Mouse (Mus musculus) embryo, embryonic 10 days (tissue): ENCODE data around the gene Tmem143.

Experiments used
- DNase-seq: peaks from one replicate; pipeline ENCODE4 v3.0.0-alpha.2; 2015; ENCODE audit warnings: low spot score

The Tmem143 gene

GRCm38 (mm10) chr7:45887246-45887645, 9.5 kb upstream of the Tmem143 start:
- DNase-seq = no peak

- DNase-seq = no peak
Measured at GRCm38 (mm10) chr7:45892651-45893050, 4.1 kb upstream of the Tmem143 start.

DNA sequence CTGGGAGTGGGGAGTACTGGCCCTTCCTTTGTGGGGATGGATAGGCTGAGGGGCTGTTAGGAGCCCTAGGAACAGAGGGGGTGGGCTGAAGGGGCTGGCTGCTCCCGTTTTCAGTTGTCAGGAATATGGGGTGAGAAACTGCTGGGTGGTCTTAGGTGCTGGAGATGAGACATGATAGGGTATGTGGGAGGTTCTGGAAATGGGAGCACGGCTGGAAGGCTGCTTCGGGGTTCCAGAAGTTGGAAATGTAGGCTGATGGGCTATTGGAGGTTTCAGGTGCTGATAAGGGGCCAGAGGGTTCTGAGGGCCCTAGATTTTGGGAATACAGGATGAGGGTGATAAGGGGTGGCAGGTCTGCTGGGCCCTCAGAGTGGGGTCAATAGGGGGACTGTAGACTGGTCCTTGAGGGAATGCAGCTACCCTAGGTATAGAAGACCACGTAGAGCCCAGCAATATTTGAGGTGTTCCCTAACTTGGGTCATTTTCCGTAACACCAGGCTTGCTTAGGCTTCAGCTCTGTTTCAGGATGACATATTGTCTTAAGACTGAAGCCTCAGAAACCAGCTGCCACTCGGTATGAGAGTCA, 717 bp upstream of the Tmem143 start:
- DNase-seq = no peak

GRCm38 (mm10) chr7:45897258-45897757, 567 bp downstream of the Tmem143 start:
- DNase-seq = peak; percentile 75

DNA sequence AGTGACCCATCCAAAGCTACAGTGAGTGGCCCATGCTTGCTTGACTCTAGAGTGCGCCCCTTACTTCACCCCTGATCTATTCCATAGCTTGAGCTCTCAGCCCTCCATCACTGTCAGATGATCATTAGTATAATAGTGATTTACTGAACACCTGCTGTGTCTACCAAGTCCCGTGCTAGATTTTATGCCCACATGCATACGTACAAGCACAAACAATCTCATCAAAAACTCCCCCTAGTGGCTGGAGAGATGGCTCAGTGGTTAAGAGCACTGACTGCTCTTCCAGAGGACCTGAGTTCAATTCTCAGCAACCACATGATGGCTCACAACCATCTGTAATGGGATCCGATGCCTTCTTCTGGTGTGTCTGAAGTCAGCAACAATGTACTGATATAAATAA, 1.4 kb downstream of the Tmem143 start:
- peak; percentile 45 for DNase-seq

- DNase-seq = peak; percentile 67
Measured at GRCm38 (mm10) chr7:45901562-45901961, 4.8 kb downstream of the Tmem143 start.

DNA sequence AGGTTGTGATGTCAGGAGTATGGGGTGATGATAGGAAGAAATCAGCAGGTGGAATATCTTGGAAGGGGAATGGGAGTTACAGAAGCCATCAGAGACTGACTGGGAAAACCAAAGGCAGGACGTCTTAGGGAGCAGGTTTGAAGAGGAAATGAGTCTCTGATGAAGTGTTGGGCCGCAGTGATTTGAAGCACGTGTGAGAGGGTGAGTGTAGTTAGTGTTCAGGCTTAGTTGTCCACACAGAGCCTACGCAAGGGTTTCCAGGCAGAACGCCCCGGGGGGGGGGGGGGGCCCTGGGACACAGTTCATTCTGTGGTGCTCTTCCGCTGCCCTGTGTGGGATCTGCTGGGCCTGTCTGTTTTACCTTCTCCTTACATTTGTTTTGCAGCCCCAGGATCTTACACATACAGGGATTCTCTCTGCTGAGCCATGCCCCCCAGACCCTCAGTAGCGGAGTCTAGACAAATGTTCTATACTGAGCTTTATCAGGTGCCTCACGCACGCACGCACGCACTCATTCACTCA, 5.8 kb downstream of the Tmem143 start:
- no peak for DNase-seq

- no peak for DNase-seq
Measured at GRCm38 (mm10) chr7:45906622-45907021, 9.9 kb downstream of the Tmem143 start.

- DNase-seq = no peak
Measured at GRCm38 (mm10) chr7:45908384-45908783, 11.6 kb downstream of the Tmem143 start.

DNA sequence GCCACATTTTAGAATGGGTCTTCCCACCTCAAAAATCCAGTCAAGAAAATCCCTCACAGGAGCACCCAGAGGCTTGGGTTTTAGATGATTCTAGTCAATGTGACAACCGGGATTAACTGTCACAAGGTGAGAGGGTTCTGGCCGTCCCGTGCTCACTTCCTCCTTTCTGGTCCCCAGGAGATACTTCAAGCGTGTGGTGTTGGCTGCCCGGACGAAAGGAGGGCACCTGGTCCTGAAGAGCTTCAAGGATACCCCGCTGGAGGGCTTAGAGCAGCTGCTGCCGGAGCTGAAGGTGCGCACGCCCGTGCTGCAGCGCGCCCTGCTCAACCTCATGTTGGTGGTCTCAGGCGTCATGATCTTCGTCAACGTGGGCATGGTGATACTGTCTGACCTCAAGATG, 12.4 kb downstream of the Tmem143 start:
- DNase-seq = no peak

GRCm38 (mm10) chr7:45914067-45914466, 17.3 kb downstream of the Tmem143 start:
- DNase-seq = no peak

- DNase-seq = no peak
Measured at GRCm38 (mm10) chr7:45915011-45915410, 18.3 kb downstream of the Tmem143 start.

- peak; percentile 75 for DNase-seq
Measured at GRCm38 (mm10) chr7:45916056-45917003, 19.6 kb downstream of the Tmem143 start.

DNA sequence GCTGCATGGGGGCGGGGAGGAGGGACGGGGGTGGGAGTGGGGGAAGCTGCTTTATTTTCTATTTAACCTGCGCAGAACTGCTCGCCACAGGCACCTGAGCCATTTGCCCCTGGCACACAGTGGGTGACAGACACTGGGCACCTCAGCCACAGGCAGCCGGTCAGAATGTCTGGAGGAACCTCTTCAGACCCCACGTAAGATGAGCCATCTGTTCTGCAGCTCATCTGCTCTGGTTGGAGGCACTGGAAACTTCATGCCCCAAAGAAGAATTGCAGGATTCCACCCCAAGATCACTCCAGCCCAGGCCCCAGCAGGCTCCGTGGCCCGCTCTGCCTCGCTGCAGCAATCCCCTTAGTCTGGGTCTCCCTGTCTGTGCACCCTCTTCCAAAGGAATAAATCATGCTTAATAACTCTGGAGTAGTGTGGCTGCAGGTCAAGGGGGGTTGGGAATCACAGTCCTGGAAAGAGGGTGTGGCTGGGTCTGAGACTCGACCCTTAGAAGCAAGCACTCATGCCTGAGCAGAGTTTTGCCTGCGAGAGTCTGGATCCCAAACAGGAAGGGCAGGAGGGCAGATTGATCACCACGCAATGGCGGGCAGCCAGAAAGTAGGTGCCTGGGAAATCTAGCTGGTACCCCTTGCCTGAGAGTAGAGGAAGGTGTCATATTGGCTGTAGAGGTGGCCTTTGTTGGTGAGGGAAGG, 20.4 kb downstream of the Tmem143 start:
- DNase-seq = no peak

- DNase-seq = no peak
Measured at GRCm38 (mm10) chr7:45917926-45918325, 21.2 kb downstream of the Tmem143 start.

DNA sequence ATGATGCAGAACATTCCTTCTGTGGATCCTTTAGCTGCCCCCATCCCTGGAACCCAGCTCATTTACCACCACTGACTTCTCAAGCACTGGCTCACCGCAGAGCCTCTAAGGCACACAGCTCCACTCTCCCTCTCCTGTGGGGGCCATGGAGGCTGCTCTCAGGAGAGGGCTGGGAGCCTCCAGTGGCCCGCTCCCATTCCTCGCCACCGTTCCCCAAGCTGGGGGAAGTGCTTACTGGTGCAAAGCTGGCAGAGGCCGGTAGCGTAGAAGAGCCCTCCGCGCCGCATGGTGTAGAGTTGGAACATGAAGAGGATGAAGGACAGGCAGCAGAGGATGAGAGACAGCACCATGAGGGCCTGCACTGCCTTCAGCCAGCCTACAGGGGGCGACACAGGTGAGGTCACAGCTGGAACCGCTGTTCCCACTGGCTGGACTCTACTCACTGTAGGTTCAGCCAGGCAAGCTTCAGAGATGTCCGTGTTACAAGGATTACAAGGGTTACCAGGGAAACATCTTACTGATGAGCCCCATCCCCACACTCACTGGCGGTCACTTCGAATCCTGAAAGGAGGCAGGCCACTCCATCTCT, 22.4 kb downstream of the Tmem143 start:
- DNase-seq = no peak

GRCm38 (mm10) chr7:45919761-45920160, 23.0 kb downstream of the Tmem143 start:
- DNase-seq = no peak

DNA sequence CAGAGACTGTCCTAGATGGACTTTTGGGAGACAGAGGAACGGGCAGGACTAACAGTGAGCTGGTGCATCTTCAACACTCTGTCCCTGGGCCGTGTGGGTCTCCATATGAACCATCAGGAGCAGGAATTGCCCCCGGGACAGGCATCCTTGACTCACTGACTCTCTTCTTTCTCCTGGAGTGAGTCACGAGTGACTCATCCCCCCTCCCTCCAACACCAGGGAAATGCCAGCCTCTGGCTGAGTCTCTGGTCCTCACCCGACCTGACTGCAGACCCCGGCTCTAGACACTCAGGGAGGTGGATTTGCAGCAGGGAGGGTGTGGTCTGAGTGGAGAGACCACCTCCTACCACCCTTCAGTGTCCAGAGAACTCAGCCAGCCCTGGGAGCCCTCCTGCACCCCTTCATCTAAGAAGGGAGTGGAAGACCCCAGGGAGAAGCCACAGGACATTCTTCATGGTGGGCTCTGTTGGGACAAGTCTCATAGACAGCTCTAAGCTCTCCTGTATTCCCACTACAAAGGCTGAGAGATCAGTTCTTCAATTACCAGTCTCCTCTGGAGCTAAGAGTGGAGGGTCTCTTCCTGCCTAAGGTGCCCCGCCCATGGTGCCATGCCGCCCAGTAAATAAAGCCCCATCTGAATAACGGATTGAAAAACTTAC, 24.0 kb downstream of the Tmem143 start:
- DNase-seq = no peak

- DNase-seq = no peak
Measured at GRCm38 (mm10) chr7:45921242-45921621, 24.5 kb downstream of the Tmem143 start, which contains the start of gene Emp3. TSS of gene Emp3 (minus strand) at chr7:45921404.

DNA sequence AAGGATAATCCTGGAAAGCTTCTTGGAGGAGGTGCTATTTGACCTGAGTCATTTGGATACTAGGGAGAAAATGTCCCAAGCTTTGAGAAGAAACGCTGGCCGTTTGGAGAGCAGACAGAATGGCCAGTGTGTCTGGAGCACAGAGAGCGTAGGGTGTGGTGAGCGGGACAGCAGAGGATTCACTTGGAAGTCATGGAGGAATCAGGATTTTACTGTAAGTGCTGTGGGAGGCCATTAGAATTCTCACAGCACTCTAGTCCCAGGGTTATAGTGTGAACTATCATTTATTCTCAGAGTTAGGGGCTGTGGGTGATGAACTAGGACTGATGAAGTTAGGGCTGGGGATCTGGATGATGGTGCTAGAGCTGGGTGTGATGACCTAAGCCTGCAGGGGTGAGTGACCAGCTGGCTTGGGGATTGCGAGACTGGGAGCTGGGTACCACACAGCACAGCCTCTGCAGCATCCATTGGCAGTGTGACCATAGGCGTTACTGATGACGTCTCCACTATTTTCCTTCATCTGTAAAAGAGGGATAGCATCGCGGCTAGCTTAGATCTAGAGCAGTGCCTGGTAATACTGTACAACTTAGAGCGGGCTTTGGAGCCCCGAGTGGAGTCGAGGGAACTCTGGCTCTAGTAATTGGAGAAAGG, 25.3 kb downstream of the Tmem143 start:
- no peak for DNase-seq
